Mouse (Mus musculus) cortical plate, adult 2 months (tissue): ENCODE data around the gene Rasgrp2.

Experiments used
- CTCF ChIP-seq: fragments of 200-500 bp; IDR thresholded peaks from 2 replicates; pipeline ENCODE4 v1.5.1; 2011; ENCODE audit warnings: mild to moderate bottlenecking, control low read depth, low read length; ENCODE audit not compliant: insufficient read depth; ENCODE audit errors: extremely low read depth
- POLR2A ChIP-seq: fragments of 200-500 bp; IDR thresholded peaks from 2 replicates; pipeline ENCODE4 v1.6.1; 2011; ENCODE audit warnings: mild to moderate bottlenecking, low read length, control low read depth; ENCODE audit not compliant: insufficient read depth; ENCODE audit errors: extremely low read depth

DNA sequence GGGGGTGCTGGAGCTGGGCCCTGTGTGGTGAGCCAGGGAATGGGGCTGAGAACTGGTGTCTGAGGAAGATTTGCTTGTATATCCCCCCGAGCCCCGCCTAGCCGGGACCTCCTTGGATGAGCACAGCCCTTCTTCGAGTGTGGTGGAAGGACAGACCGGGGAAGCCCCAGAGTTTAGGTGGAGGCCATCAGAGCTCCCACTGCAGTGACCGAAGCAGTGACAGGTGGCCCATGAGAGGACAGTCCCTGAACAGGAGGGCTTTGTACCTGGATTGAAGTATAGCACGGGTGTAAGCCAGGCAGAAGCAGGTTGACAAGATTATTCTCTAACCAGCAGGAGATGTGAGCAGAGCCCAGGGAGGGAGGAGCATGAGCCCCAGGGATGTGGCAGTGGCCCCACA lies 50.7 kb downstream of the Rasgrp2 start:
- TF ChIP-seq POLR2A (no peak), CTCF (no peak)
